Mouse (Mus musculus) spleen, postnatal 10 days (tissue): ENCODE data around the gene Mybl2.
A peak's percentile ranks its signal among the peaks of the same experiment; 100 is the strongest.

Experiments
- DNase-seq, 2 experiments: peaks; one replicate each; pipeline ENCODE4 v3.0.0; 2021 to 2022; ENCODE audit warnings: low spot score in 2 of 2

The Mybl2 gene

GRCm38 (mm10) chr2:163071590-163071989, 17.1 kb downstream of the Mybl2 start:
- DNase-seq: no peak

GRCm38 (mm10) chr2:163073023-163073757, 18.7 kb downstream of the Mybl2 start:
- no peak for DNase-seq

- no peak for DNase-seq
These were observed 19.5 kb downstream of the Mybl2 start for GRCm38 (mm10) chr2:163074006-163074405.

- no peak for DNase-seq
These were observed 20.3 kb downstream of the Mybl2 start for GRCm38 (mm10) chr2:163074808-163075207.

- no peak for DNase-seq
These were observed 20.7 kb downstream of the Mybl2 start for GRCm38 (mm10) chr2:163075234-163075633.

GRCm38 (mm10) chr2:163079041-163079440, 24.6 kb downstream of the Mybl2 start:
- DNase-seq: no peak

GRCm38 (mm10) chr2:163082591-163082990, 28.1 kb downstream of the Mybl2 start:
- DNase-seq: no peak

GRCm38 (mm10) chr2:163084519-163084918, 30.0 kb downstream of the Mybl2 start:
- no peak for DNase-seq

GRCm38 (mm10) chr2:163085047-163085446, 30.6 kb downstream of the Mybl2 start:
- DNase-seq: no peak

GRCm38 (mm10) chr2:163086561-163086960, 32.1 kb downstream of the Mybl2 start:
- DNase-seq: no peak

GRCm38 (mm10) chr2:163087728-163088127, 33.2 kb downstream of the Mybl2 start, which contains the start of gene Gtsf1l:
Gtsf1l (minus strand) TSS chr2:163087855.
- no peak for DNase-seq

GRCm38 (mm10) chr2:163089475-163090123, 35.1 kb downstream of the Mybl2 start:
- peak in 1 of 2 experiments; percentile 31 for DNase-seq

- no peak for DNase-seq
These were observed 40.4 kb downstream of the Mybl2 start for GRCm38 (mm10) chr2:163094909-163095308.

GRCm38 (mm10) chr2:163095784-163096183, 41.3 kb downstream of the Mybl2 start:
- no peak for DNase-seq

GRCm38 (mm10) chr2:163099919-163100318, 45.4 kb downstream of the Mybl2 start:
- no peak for DNase-seq

- no peak for DNase-seq
These were observed 46.1 kb downstream of the Mybl2 start for GRCm38 (mm10) chr2:163100551-163100950.

- peak; percentile 42 to 64 for DNase-seq
These were observed 47.2 kb downstream of the Mybl2 start for GRCm38 (mm10) chr2:163101646-163102203.

- DNase-seq: no peak
These were observed 47.7 kb downstream of the Mybl2 start for GRCm38 (mm10) chr2:163102216-163102615.

- DNase-seq: no peak
These were observed 48.6 kb downstream of the Mybl2 start for GRCm38 (mm10) chr2:163102900-163103653.

GRCm38 (mm10) chr2:163104086-163104770, 49.7 kb downstream of the Mybl2 start:
- DNase-seq: no peak

- no peak for DNase-seq
These were observed 53.9 kb downstream of the Mybl2 start for GRCm38 (mm10) chr2:163108385-163108784.

- no peak for DNase-seq
These were observed 56.2 kb downstream of the Mybl2 start for GRCm38 (mm10) chr2:163110706-163111105.
